Mouse (Mus musculus): ENCODE measurements around the gene Cpne2. TPM values are rescaled to one million over a fixed set of nuclear protein-coding genes. Genes with fewer than 3 reads are reported as not detected.

Gene Cpne2
- total RNA-seq, 1 experiment: 12.5 TPM

DNA sequence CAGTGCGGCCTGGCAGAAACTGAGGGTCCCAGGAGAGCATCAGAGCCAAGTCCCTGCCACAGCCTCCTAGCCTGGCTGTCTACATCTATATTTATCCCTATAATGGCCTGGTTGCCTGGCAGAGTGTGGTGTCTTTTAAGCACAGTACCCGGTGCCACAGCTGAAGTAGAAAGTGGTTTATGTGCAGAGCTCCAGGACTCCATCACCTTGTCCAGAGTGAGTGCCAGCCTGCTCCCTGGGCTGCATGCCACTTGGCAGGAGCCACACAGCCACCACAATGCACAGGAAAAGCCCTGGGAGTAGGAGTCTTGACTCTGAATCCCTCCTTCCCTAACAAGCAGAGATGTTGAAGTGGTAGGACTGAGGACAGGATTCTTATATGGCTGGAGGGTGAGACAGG lies 4.7 kb downstream of the Cpne2 start:
- in situ Hi-C loops (cut with MboI; ENCODE audit: low sequenced_read_pairs in 2 of 2, unreplicated experiment in 2 of 2): no loop called here
- Histone ChIP-seq H3K4me3 (ENCODE audit: insufficient read depth in 1 of 2, low read depth in 1 of 2, low read length in 2 of 2, poor library complexity in 1 of 2, severe bottlenecking in 1 of 2) (no peak overlapping the region), H3K4me1 (ENCODE audit: control insufficient read depth in 2 of 2, insufficient read depth in 2 of 2, low read length in 2 of 2, poor library complexity in 1 of 2) (peaks cover 0 to 5% of the 10 kb centered on the region in 2 experiments; a peak in 1 of 4 replicates)

DNA sequence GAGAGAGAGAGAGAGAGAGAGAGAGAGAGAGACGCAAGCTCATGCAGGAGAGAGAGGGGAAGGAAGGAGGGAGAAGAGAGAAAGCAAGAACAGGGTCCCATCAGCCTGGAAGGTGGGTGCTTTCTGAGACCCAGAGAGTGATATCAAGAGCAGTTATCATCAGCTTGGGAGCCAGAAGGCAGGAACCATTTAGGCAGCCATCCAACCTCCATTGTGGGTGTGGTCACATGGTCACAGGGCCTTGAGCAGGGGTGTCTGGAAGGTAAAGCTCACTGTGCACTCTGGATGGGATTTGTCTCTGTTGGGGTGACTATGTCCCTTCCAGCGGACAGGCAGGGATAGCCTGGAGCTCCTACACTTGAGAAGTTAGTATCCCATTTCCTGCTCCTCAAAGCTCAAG lies 7.2 kb downstream of the Cpne2 start:
- Histone ChIP-seq H3K36me3 (ENCODE audit: control insufficient read depth, insufficient read depth, low read length, poor library complexity, severe bottlenecking) (no peaks in the 10 kb centered on the region), H3K9ac (ENCODE audit: insufficient read depth, low read depth, low read length, poor library complexity, severe bottlenecking) (no peak overlapping the region), H3K9me3 (ENCODE audit: control insufficient read depth, insufficient read depth, low read depth, low read length) (no peaks in the 10 kb centered on the region), H3K27ac (ENCODE audit: insufficient read depth, low read depth, low read length, poor library complexity, severe bottlenecking) (no peak overlapping the region), H3K4me3 (ENCODE audit: insufficient read depth in 1 of 2, low read depth in 1 of 2, low read length in 2 of 2, poor library complexity in 1 of 2, severe bottlenecking in 1 of 2) (no peak overlapping the region), H3K4me1 (ENCODE audit: control insufficient read depth in 2 of 2, insufficient read depth in 2 of 2, low read length in 2 of 2, poor library complexity in 1 of 2) (peaks cover 0 to 6% of the 10 kb centered on the region in 2 experiments; a peak in 2 of 4 replicates)
- no peak for DNase-seq (ENCODE audit: low read depth, low spot score)
- in situ Hi-C loops (cut with MboI; ENCODE audit: low sequenced_read_pairs in 2 of 2, unreplicated experiment in 2 of 2): no loop called here
- TF ChIP-seq MAFK (IDR thresholded peaks at IDR 0.05; ENCODE audit: insufficient read depth, low read depth, low read length) (no peak), ZNF384 (IDR thresholded peaks at IDR 0.05; ENCODE audit: low read depth, low read length) (no peak), CHD2 (IDR thresholded peaks at IDR 0.05; ENCODE audit: low read depth, low read length) (no peak), ZC3H11A (IDR thresholded peaks at IDR 0.05; ENCODE audit: borderline replicate concordance, low read depth, low read length) (no peak), HCFC1 (IDR thresholded peaks at IDR 0.05; ENCODE audit: borderline replicate concordance, insufficient read depth, low read length) (no peak)

More for the DNA sequence above, 4.7 kb downstream of the Cpne2 start:
- no peak for TF ChIP-seq ZC3H11A (IDR thresholded peaks at IDR 0.05; ENCODE audit: borderline replicate concordance, low read depth, low read length)
- no peak for TF ChIP-seq ZNF384 (IDR thresholded peaks at IDR 0.05; ENCODE audit: low read depth, low read length)
- no peak for TF ChIP-seq MAFK (IDR thresholded peaks at IDR 0.05; ENCODE audit: insufficient read depth, low read depth, low read length)
- no peak for TF ChIP-seq HCFC1 (IDR thresholded peaks at IDR 0.05; ENCODE audit: borderline replicate concordance, insufficient read depth, low read length)
- no peak for TF ChIP-seq CHD2 (IDR thresholded peaks at IDR 0.05; ENCODE audit: low read depth, low read length)
- no peak for DNase-seq (ENCODE audit: low read depth, low spot score)
- H3K27ac ChIP-seq (ENCODE audit: insufficient read depth, low read depth, low read length, poor library complexity, severe bottlenecking): no peak overlapping the region
- H3K9me3 ChIP-seq (ENCODE audit: control insufficient read depth, insufficient read depth, low read depth, low read length): no peaks in the 10 kb centered on the region
- H3K9ac ChIP-seq (ENCODE audit: insufficient read depth, low read depth, low read length, poor library complexity, severe bottlenecking): no peak overlapping the region
- H3K36me3 ChIP-seq (ENCODE audit: control insufficient read depth, insufficient read depth, low read length, poor library complexity, severe bottlenecking): no peaks in the 10 kb centered on the region

GRCm38 (mm10) chr8:94540889-94541795 lies 8.4 kb downstream of the Cpne2 start:
- Histone ChIP-seq H3K36me3 (ENCODE audit: control insufficient read depth, insufficient read depth, low read length, poor library complexity, severe bottlenecking) (no peaks in the 10 kb centered on the region), H3K9me3 (ENCODE audit: control insufficient read depth, insufficient read depth, low read depth, low read length) (no peaks in the 10 kb centered on the region), H3K27ac (ENCODE audit: insufficient read depth, low read depth, low read length, poor library complexity, severe bottlenecking) (no peak overlapping the region), H3K4me3 (ENCODE audit: insufficient read depth in 1 of 2, low read depth in 1 of 2, low read length in 2 of 2, poor library complexity in 1 of 2, severe bottlenecking in 1 of 2) (no peak overlapping the region), H3K9ac (ENCODE audit: insufficient read depth, low read depth, low read length, poor library complexity, severe bottlenecking) (no peak overlapping the region), H3K4me1 (ENCODE audit: control insufficient read depth in 2 of 2, insufficient read depth in 2 of 2, low read length in 2 of 2, poor library complexity in 1 of 2) (peaks cover 0 to 6% of the 10 kb centered on the region in 2 experiments; a peak in 2 of 4 replicates)
- in situ Hi-C loops (cut with MboI; ENCODE audit: low sequenced_read_pairs in 2 of 2, unreplicated experiment in 2 of 2): no loop called here
- DNase-seq (ENCODE audit: low read depth, low spot score): no peak
- no peak for TF ChIP-seq HCFC1 (IDR thresholded peaks at IDR 0.05; ENCODE audit: borderline replicate concordance, insufficient read depth, low read length)
- no peak for TF ChIP-seq CHD2 (IDR thresholded peaks at IDR 0.05; ENCODE audit: low read depth, low read length)
- no peak for TF ChIP-seq MAFK (IDR thresholded peaks at IDR 0.05; ENCODE audit: insufficient read depth, low read depth, low read length)
- TF ChIP-seq ZNF384 (IDR thresholded peaks at IDR 0.05; ENCODE audit: low read depth, low read length): no peak

DNA sequence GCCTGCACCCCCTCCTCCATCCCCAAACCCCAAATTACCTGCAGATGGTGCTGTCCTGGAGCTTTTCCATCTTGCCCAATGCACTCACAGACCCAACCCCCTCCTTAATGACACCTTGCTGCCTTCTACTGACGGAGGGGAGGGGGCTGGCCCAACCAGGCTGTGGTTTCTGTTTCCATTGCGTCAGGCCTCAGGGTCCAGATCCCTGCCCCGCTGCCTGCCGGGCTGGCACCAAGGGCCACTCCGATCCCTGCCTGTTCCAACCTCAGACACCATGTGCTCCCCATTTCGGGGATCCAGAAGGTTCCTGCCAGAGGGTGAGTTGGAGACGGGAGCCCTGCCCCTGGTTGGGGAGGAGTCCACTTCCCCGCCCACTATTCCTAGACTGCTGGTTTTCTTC lies 11.2 kb downstream of the Cpne2 start:
- H3K4me3 ChIP-seq (ENCODE audit: insufficient read depth in 1 of 2, low read depth in 1 of 2, low read length in 2 of 2, poor library complexity in 1 of 2, severe bottlenecking in 1 of 2): no peak overlapping the region
- no peak overlapping the region for H3K9ac ChIP-seq (ENCODE audit: insufficient read depth, low read depth, low read length, poor library complexity, severe bottlenecking)
- no peaks in the 10 kb centered on the region for H3K9me3 ChIP-seq (ENCODE audit: control insufficient read depth, insufficient read depth, low read depth, low read length)
- TF ChIP-seq CHD2 (IDR thresholded peaks at IDR 0.05; ENCODE audit: low read depth, low read length): no peak
- no peak for TF ChIP-seq ZC3H11A (IDR thresholded peaks at IDR 0.05; ENCODE audit: borderline replicate concordance, low read depth, low read length)
- no peak for TF ChIP-seq MAFK (IDR thresholded peaks at IDR 0.05; ENCODE audit: insufficient read depth, low read depth, low read length)
- TF ChIP-seq HCFC1 (IDR thresholded peaks at IDR 0.05; ENCODE audit: borderline replicate concordance, insufficient read depth, low read length): no peak
- no peak for TF ChIP-seq ZNF384 (IDR thresholded peaks at IDR 0.05; ENCODE audit: low read depth, low read length)
- peaks cover 0 to 6% of the 10 kb centered on the region in 2 experiments; a peak in 2 of 4 replicates for H3K4me1 ChIP-seq (ENCODE audit: control insufficient read depth in 2 of 2, insufficient read depth in 2 of 2, low read length in 2 of 2, poor library complexity in 1 of 2)
- no peak overlapping the region for H3K27ac ChIP-seq (ENCODE audit: insufficient read depth, low read depth, low read length, poor library complexity, severe bottlenecking)
- no peaks in the 10 kb centered on the region for H3K36me3 ChIP-seq (ENCODE audit: control insufficient read depth, insufficient read depth, low read length, poor library complexity, severe bottlenecking)
- DNase-seq (ENCODE audit: low read depth, low spot score): no peak
- in situ Hi-C loops (cut with MboI; ENCODE audit: low sequenced_read_pairs in 2 of 2, unreplicated experiment in 2 of 2): no loop called here

All from ES-E14 (cell line).